Mouse (Mus musculus) testis, postnatal 10 days (tissue): ENCODE measurements around the gene Camta1.

Source experiments
- DNase-seq: peaks from one replicate; pipeline ENCODE4 v3.0.0; 2021; ENCODE audit warnings: low spot score

Camta1 gene

DNA sequence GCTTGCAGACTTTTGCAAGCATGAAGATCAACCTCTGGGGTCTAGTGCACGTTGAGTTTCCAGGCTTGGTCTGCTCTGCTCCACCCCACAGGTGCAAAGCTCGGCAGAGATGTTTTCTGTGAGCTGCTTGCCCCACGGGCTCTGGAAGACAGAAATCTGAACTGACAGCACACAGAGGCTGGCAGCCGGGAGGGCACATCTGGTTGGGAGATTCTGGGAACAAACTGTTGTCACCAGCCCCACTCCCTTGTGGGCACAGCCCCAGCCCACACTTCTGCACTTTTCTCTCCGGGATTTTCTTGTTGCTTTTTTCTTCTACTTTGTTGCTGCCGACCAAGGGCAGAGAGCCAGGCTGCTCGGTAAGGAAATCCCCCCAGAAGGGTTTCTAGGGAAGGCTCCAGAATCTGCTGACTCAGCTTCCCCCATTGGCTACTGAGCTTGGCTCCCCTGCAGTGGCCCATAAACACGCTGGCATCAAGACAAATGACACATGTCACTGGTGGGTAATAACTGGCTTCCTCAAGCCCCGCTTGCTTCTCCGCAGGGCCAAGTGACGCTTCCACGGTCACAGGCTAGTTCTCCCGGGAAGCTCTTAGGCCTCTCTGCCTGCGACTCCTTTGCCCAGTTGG is 597.8 kb downstream of the Camta1 start:
- DNase-seq: no peak

DNA sequence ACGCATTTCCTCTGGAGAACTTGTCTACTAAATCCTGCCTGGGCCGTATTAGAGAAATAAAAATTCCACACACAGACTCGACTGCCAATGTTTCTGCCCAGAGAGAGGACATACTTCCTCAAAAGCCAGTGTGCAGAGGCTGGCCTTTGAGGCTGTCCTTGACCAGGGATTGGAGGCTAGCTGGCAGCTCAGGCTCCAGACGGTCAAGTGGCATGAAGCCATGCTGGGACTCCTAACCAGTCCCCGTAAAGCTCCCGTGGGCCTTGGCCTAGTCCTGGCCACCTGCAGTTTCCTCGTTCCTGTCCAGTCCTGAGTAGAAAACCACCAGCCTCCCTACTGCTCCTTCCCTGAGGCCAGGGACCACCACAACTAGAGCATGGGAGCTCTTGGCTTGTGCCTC is 598.6 kb downstream of the Camta1 start:
- DNase-seq: no peak

DNA sequence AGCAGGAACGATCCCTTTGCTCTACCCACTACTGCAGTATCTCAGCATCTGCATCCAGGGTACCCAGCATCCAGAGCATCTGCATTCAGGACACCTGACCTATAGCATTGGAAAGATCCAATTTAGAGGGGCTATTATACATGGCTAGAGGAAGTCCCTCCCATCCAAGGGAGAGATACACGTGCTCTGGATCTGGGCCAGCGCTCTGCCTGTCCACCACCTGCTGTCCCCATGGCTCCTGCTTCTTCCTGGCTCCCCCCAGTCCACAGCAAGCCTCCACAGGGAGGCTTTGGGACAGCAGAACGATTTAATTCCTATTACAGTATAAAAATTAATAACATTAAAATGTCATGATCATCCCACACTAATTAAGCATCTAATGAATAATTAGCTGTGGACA is 605.1 kb downstream of the Camta1 start:
- no peak for DNase-seq

DNA sequence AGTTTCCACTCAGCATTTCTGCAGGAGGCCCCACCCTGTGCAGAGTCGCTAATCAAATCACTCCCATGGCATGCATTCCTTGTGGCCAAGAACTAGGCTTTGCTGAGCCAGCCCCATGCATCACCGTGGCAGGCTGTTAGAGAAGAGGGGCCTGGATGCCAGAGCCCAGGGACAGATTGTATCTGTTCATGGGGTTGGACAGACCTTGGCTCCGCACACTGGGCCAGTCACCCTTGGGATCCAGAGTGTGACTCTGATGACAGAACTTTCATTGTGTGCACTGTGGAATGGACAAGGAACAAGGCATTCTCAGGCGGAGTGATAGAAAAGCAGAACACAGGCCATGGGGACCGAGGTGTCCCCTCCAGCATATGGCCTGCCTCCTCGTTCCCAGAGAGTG is 610.9 kb downstream of the Camta1 start:
- DNase-seq: no peak

DNA sequence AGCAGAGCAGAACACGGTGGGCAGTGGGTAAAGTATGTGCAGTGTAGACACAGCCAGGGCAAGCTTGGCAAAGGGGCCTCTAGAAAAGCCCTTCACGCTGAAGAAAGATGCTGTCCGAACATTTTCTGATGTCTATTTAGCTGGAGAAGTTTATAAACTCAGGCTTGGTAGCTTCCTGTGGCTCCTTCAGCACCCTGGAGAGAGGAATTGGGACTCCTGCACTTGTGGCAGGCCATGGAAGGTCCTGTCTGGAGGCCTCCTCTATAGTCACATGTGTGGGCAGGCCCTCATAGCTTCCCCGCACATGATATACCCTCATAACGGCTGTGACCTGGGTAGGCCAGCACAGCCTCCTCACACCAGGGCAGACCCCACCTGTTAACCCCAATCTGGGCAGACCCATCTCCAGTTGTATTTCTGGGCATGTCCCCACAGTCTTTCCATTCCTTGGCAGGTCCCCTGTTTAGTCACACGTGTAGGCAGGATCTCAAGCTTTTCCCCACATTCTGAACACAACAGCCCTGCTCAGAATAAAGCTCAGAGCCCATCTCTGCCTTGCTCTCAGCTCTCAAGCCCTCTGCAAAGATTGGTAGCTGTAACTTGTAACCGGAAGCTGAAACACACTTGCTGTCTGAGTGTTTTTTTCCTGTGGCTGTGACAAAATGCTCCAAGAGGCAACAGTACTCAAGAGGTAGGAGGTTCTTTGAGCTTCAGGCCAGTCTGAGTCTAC is 616.4 kb downstream of the Camta1 start:
- no peak for DNase-seq

DNA sequence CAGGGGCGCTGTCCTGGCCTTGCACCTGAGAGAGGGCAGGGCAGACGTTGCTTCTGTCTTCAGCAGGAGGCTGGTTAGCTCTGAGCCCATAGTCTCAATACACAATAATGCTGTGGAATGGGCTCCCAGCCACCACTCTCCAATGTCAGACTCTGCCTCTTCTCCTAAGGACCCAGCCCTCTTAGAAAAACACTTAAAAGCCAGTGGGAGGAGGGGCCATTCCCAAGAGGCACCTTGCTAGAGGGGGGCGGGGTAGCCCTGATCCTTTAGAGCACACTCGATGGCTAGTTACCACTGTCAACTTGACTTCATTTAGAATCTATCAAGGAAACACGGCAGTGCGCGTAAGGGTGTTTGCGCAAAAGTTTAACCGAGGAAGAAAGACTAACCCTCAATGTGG is 618.2 kb downstream of the Camta1 start:
- no peak for DNase-seq

DNA sequence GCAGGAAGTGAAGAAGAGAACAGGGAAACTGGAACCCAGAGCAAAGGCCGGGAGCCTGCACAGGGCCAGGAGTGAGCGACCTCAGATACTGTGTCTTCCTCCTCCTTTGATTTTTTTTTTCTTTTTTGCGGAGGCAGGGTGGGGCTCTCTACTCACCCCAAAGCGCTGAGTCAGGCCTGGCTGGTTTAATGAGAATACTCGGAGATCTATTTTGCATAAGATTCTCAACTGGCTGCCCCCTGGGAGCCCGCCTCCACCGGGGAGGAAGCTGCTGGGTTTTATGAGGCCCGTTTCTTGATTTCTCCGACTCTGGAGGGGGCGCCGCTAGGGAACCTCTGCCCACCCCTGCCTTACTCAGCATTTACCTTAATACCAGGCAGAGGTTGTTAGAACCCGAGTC is 618.9 kb downstream of the Camta1 start:
- no peak for DNase-seq

DNA sequence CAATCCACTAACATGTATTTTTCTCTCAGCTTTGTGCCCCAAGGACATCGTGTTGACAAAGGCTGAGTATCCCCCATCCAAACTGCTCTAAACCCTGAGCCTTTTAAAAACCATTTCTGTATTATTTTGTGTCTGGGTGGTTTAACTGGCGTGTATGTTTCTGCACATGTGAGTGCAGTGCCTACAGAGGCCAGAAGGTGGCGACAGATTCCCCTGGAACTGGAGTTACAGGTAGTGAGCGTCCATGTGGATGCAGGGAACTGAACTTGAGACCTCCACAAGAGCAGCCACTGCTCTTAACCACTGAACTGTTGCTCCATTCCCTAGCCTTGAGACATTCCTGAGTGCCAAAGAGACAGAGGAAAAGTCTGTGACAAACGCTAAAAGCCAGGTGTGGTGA is 621.2 kb downstream of the Camta1 start:
- DNase-seq: no peak

DNA sequence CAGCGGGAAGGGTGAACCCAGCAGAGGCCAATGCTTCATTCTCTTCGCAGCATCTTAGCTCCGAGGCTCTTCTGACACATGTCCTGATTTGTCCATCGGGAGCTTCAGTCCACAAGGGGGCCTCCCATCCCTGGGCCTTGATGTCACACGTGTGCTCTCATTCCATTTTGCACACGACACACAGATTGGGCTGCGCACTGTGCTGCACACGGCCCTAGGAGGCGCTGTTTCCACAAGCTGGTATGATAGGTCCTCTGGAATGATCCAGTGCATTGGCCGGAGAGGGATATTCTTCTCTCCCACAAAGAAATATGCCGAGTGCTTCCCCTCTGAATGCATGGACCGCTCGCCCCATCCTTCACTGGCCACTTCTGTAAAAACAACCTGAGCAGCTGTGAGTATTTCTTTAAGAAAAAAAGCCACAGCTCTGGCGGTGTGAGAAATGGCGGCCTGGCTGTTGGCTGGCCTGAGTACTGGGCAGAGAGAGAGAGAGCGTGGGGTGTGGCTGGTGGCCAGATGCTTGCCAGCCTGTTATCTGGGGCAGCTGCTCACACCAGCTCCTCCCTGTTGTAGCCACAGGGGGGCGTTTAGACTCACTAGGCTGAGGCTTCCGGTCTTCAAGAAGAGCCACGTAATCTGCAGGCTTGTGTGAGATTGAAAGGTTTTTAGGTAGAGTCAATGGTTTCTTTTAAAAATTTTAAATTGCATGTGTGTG is 622.5 kb downstream of the Camta1 start:
- DNase-seq: no peak

DNA sequence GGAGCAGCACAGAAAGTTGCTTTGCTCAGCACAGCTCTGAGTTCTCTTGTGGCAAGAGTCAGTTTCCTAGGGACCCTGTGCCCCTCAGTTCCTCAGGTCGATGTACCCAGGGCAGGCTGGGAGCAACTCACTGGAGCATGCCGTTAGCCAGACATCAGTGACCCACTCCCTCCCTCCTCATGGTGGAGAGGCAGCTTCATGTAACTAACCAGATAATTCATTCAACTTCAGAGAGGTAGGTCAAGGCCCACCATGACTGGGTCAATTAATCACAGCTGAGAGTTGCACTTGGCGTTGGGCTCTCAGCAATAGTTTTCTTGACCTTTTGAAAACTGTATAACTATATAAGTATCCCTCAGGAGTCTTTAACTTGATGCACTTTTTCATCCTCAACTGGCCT is 624.2 kb downstream of the Camta1 start:
- DNase-seq: no peak

DNA sequence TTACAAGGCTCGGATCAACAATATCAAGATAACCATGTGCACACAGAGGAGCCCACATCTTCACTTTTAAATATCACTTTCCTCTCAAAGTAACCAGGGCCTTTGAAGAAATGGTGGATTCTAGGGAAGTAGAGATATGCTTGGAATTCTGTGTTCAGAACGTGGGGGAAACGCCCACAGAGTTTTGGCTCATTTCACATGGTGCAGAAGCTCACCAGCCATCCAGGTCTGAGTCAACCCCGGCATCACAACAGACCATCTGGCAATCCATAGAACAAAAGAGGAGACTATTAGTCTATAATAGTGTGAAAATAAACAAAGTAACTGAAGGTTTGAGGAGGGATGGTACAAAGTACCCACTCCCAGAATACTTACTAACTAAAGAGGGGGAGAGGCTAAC is 626.7 kb downstream of the Camta1 start:
- DNase-seq: no peak

DNA sequence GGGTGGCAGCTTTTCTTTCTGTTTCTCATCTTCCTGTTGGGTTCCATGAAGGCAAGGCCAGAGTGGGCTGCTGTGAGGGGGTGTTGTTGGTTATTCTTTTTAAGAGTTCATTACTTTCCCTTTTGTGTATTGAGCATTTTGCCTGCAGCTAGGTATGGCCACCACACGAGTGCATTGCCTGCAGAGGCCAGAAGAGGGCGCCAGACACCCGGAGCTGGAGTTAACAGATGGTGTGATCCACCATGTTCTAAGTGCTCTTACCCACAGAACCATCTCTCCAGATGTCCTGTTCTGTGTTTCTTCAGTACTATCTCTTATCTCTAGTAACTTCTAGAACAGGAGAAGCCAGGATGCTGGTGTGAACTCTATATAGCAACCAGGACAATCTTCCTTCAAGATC is 629.6 kb downstream of the Camta1 start:
- peak; percentile 52 for DNase-seq

DNA sequence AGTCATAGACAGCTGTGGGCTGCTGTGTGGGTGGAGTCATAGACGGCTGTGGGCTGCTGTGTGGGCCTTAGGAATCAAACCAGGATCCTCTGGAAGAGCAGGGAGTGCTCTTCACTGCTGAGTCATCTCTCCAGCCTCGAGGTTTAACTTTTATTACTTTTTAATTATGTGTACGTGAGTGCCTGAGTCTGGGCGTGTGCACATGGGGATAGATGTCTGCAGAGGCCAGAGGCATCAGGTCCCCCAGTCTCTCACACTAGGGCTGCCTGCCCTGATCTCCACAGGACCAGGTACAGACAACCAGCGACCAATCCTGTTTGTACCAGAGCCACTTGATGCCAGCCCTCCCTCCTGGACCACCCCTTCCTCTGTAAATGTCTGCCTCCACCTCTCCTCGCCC is 632.6 kb downstream of the Camta1 start:
- DNase-seq: no peak

DNA sequence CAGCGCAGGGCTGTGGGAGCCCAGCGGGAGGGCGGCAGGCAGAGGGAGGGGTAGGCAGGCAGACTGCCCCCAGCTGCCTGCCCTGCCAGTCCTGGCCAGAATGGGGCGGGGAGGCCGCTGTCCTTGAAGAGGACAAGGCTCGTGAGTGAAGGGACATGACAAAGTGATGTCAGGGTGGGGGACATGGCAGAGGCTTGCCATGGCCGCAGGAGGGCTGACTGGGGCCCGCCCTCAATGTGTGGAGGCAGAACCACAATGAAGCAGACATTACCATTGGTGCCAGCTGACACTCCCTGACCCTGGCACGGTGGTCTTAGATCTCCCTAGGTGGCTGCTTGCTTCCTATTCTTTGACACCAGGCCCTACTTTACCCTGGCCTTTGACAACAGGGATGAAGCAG is 635.2 kb downstream of the Camta1 start:
- DNase-seq: no peak

DNA sequence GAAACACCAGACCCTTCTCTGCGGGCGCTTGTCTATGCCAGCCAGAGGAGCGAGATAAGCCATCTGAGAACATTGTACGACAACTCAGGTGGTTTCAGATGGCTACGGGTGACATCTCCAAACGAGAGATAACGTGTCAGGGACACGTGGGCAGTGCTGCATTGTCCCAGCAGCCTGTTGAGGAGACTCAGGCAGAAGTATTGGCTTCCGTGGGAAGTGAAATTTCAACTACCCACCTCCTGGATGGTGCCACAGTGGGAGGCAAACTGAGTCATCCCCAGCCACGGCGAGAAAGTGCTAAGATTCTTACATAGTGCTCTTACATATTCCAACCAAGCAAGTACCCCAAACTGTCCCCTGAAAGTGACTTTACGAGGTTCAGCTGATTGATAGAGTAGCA is 637.7 kb downstream of the Camta1 start:
- no peak for DNase-seq

DNA sequence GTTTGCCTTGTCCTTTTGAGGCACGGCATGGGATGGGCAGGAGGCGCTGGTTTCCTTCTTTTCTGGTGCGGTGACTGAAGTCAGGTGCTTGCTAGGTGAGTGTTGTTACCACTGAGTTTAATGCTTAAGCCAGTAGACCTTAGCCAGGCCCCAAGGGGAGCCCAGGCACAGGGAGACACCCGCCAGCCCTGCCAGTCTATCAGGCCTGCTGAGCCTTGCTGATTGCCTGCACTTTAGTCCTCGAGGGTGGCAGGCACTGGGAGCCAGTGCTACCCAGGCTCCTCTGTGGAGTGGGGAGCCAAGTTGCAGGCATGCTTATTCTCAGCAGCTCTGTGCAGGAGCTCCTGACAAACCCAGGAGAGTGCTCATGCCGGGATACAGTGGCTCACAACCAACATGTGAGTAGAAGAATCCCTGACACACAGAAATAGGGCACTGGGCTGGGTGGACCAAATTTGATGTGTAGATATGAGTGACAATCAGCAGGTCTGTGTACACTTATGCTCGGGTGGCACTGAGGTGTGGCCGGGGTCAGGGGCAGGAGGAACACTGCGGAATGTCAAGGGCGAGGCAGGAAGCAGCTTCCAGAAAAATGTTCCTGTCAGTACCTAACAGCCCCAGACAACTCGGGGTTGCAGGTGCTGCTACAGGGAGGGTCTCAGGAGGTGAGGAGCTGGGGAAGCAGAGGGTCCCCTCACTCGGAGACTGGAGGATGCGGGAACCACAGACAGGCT is 638.2 kb downstream of the Camta1 start:
- no peak for DNase-seq

DNA sequence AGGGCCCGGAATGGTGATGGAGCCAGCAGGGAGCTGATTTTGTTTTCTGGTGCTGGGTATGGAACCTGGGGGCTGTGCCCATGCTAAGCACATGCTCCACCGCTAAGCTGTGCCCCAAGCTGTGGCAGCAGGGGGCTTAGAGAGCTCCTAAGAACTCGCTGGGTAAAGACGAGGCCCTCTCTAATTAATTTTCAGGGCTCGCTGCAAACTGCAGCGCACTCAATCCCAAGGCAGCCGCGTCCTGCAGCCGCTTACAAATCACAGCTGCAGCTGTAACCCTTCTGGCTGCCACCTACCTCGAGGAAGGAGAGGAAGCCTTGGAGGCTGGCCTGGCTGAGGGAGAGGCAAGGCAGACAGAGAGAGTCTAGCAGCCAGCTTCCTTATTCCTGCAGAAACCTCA is 639.0 kb downstream of the Camta1 start:
- no peak for DNase-seq

DNA sequence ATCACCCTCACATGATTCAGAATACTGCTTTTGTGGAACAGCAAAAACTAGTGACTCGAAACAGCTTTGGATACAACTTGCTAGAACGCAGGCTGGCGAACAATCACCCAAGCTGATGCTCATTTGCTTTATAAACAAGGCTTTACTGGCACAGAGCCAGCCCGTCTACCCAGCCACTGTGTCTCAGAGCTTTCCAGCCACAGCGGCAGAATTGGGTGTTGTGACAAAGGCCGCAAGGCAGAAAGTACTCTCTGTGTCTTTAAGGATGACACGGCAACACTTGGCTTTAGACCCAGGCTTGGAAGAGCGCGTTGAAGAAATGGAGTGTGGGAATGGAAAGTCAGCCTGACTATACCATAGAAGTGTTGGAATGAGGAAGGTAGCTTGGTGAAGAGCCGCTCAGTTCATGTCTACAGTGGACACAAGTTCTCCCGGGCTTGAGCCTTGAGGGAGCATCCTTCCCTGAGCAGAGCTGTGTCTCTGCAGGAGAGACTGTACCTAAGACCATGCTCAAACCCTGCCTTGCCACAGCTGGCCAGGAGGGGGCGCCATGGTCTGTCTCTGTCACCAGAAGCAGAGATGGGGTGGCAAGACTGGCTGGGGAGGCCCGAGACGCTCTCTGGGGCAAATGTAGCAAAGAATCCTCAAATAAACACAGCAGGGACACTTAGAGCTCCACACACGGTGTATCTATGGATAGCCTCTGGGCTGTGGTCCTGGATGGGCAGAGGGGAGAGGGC is 645.0 kb downstream of the Camta1 start:
- peak; percentile 55 for DNase-seq

DNA sequence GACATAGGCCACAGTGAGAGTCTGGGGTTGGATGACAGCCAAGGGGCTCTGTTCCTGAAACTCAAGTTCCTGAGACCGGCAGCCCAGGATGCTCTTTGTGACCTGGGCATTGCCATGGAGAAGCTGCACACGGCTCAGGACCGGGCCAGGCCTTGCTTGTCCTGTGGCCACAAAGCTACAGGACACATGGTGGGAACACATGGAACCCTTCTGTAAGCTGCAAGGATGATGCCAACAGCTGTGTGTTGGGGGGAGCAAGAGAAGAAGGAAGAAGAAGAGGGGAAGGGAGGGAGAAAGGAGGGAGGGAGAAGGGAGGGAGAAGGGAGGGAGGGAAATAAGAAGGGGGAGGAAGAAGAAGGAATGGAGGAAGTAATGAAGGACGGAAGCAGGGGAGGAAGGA is 645.8 kb downstream of the Camta1 start:
- no peak for DNase-seq

DNA sequence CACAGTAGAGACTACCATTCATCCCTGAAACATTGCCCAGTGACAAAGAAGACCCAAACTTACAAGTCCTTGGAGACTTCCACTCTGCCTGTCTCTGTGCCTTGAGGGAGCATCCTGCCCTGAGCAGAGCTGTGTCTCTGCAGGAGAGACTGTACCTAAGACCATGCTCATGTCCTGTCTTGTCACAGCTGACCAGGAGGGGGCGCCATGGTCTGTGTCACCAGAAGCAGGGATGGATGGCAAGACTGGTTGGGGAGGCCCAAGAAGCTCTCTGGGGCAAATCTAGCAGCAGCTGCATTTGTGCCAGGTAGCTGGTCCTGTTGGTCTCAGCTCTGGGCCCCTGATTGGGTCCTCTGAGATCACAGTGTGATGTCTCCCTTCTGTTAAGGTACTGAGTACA is 646.5 kb downstream of the Camta1 start:
- no peak for DNase-seq

DNA sequence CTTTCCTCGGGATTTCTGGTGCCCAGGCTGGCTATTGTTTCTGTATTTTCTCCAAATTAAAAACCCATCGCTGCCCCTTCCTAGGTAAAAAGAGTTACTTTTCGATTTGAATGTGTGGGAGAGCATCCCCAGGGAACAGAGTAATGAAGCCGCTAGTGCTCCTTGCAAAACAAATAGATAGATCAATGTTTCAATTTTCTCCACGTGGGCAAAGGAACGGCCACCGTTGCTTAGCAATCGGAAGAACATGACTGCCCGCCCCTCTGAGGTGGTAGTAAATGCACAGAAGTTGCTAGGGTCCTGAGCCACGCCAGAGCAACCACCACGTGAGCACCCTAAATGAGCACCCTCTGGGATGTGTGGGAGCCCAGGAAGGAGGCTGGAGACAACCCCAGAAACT is 648.2 kb downstream of the Camta1 start:
- no peak for DNase-seq

DNA sequence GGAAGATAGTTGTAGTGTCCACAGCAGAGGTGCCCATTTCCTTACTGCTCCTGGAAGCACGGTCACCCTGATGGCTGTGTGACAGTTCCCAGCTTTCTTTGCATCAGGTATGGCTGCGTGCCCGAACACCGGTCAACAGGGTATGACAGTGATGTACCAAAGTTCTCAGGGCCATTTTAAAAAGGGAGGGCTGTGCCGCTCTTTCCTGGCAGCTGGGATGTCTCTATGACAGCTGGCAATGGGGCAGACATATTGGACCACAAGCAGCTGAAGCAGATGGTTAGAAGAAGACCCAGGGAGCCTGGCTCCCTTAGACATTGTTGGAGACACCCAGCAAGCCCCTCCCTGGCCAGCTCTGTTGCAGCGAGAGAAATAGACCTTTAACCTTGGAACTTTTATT is 649.7 kb downstream of the Camta1 start:
- DNase-seq: no peak
